Mouse (Mus musculus) thymus, adult 2 months (tissue): ENCODE data around the gene Mok.

ENCODE experiments used
- CTCF ChIP-seq: fragments of 200-500 bp; IDR thresholded peaks from 2 replicates; pipeline ENCODE4 v1.5.1; 2012; ENCODE audit warnings: mild to moderate bottlenecking, control low read depth, low read length, moderate library complexity, borderline replicate concordance; ENCODE audit not compliant: control insufficient read depth, poor library complexity, insufficient read depth; ENCODE audit errors: extremely low read depth
- POLR2A ChIP-seq: fragments of 200-500 bp; IDR thresholded peaks from 2 replicates; pipeline ENCODE4 v1.6.1; 2012; ENCODE audit warnings: mild to moderate bottlenecking, low read length, control low read depth, moderate library complexity; ENCODE audit not compliant: control insufficient read depth, poor library complexity, insufficient read depth; ENCODE audit errors: extremely low read depth

DNA sequence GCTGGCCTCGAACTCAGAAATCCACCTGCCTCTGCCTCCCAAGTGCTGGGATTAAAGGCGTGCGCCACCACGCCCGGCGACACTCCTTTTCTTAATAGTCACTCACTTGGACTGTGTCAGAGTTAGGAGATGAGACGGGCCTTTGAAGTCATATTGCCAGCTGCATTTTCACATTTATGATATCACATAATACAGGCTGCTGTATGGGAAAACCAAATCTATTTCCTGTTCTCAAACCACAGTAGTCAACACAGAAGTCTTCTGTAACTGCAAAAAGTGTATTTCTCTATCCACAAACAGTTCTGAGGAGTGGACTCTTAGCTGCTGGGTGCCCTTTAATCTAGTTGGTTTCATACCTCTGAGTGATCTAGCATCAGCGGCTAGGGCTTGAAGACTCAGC, 81.8 kb downstream of the Mok start:
- TF ChIP-seq CTCF (no peak), POLR2A (no peak)
